31 mouse cellular contexts compared by ENCODE assay signal in the genomic region with DNA sequence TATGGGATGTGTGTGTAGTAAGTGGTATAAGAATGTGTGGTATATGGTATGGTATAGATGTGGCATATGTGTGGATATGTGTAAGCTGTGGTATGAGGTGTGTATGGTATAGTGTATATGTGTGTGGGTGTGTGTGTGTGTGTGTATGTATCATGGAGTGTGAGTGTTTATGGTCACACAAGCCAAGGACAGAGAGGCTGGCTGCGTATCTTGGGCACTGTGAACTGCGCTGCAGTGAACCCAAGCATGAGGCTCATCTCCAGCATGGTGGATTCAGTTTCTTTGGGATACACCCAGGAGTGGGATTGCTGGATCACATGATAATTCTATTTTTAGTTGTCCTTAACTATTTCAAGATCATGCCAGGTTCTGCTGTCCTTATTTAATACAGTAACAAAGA.
"Had no signal": no experiment of that assay in that cellular context is flagged by ENCODE, and none has a peak within 500 bp of the region (broad histone marks: within the 10 kb centered on the region; RNA-seq: fewer than 3 reads in every experiment).

No protein-coding gene starts in this region.

- H3K4me3 ChIP-seq: limb, embryonic 10.5 days; limb, embryonic 12.5 days; limb, embryonic 13.5 days; limb, embryonic 15.5 days; liver, embryonic 12.5 days; liver, embryonic 13.5 days; liver, embryonic 15.5 days; lung, embryonic 15.5 days; megakaryocyte, embryonic 14.5 days; midbrain, embryonic 12.5 days; midbrain, embryonic 13.5 days; midbrain, embryonic 15.5 days; myocyte; neural tube, embryonic 12.5 days; neural tube, embryonic 13.5 days had no signal

- H3K9ac ChIP-seq: limb, embryonic 12.5 days; limb, embryonic 13.5 days; limb, embryonic 15.5 days; liver, embryonic 12.5 days; liver, embryonic 13.5 days; liver, embryonic 14.5 days; liver, embryonic 15.5 days; liver, postnatal 0 days; lung, embryonic 14.5 days; lung, embryonic 15.5 days; midbrain, embryonic 12.5 days; midbrain, embryonic 13.5 days; midbrain, embryonic 15.5 days; neural tube, embryonic 12.5 days; neural tube, embryonic 13.5 days had no signal

- H3K9me3 ChIP-seq: limb, embryonic 10.5 days; limb, embryonic 12.5 days; limb, embryonic 13.5 days; limb, embryonic 15.5 days; liver, embryonic 12.5 days; liver, embryonic 13.5 days; liver, embryonic 15.5 days; lung, embryonic 15.5 days; megakaryocyte, embryonic 14.5 days; midbrain, embryonic 12.5 days; midbrain, embryonic 13.5 days; midbrain, embryonic 15.5 days; neural tube, embryonic 12.5 days; neural tube, embryonic 13.5 days had no signal

- H3K27me3 ChIP-seq: limb, embryonic 13.5 days; limb, embryonic 15.5 days; liver, embryonic 12.5 days; liver, embryonic 13.5 days; liver, embryonic 15.5 days; lung, embryonic 15.5 days; midbrain, embryonic 12.5 days; midbrain, embryonic 13.5 days; midbrain, embryonic 15.5 days; neural tube, embryonic 12.5 days; neural tube, embryonic 13.5 days had no signal

- H3K4me1 ChIP-seq: limb, embryonic 10.5 days; limb, embryonic 12.5 days; limb, embryonic 13.5 days; limb, embryonic 15.5 days; liver, embryonic 12.5 days; liver, embryonic 13.5 days; liver, embryonic 15.5 days; lung, embryonic 15.5 days; megakaryocyte, embryonic 14.5 days; midbrain, embryonic 12.5 days; midbrain, embryonic 13.5 days; midbrain, embryonic 15.5 days; neural tube, embryonic 12.5 days; neural tube, embryonic 13.5 days had no signal

- H3K27ac ChIP-seq: limb, embryonic 10.5 days; limb, embryonic 12.5 days; limb, embryonic 13.5 days; limb, embryonic 15.5 days; liver, embryonic 12.5 days; liver, embryonic 13.5 days; liver, embryonic 14.5 days; liver, embryonic 15.5 days; lung, embryonic 15.5 days; macrophage; midbrain, embryonic 12.5 days; midbrain, embryonic 13.5 days; midbrain, embryonic 15.5 days; neural tube, embryonic 12.5 days; neural tube, embryonic 13.5 days had no signal

- H3K4me2 ChIP-seq: limb, embryonic 12.5 days; limb, embryonic 13.5 days; limb, embryonic 15.5 days; liver, embryonic 11.5 days; liver, embryonic 12.5 days; liver, embryonic 13.5 days; liver, embryonic 15.5 days; lung, embryonic 14.5 days; lung, embryonic 15.5 days; midbrain, embryonic 12.5 days; midbrain, embryonic 13.5 days; midbrain, embryonic 15.5 days; neural tube, embryonic 12.5 days; neural tube, embryonic 13.5 days had no signal

- H3K36me3 ChIP-seq: limb, embryonic 10.5 days; limb, embryonic 12.5 days; limb, embryonic 13.5 days; limb, embryonic 15.5 days; liver, embryonic 12.5 days; liver, embryonic 13.5 days; liver, embryonic 15.5 days; lung, embryonic 15.5 days; midbrain, embryonic 12.5 days had no signal

- DNase-seq: left cerebral cortex, postnatal 4 days; liver; liver, embryonic 13.5 days; liver, postnatal 0 days; lung, adult 18-20 months; lung, adult 2 months; lung, embryonic 14.5 days; lung, postnatal 10 days; lung, postnatal 14 days; lung, postnatal 36 days; lung, postnatal 4 days; midbrain, embryonic 14.5 days had no signal

- ATAC-seq: liver, embryonic 12.5 days; liver, postnatal 0 days; lung, postnatal 0 days; midbrain, embryonic 13.5 days; midbrain, embryonic 15.5 days; midbrain, embryonic 16.5 days had no signal
